Mouse (Mus musculus) brain, embryonic 14.5 days (tissue): ENCODE data around the gene Tspoap1. TPM values are rescaled to one million over a fixed set of nuclear protein-coding genes. Genes with fewer than 3 reads are reported as not detected.

Source experiments
- DNase-seq: peaks from one replicate; pipeline ENCODE4 v3.0.0-alpha.2; 2011; ENCODE audit warnings: low read depth
- CTCF ChIP-seq: fragments of 200-500 bp; IDR thresholded peaks from 2 replicates; pipeline ENCODE4 v1.5.1; 2012; ENCODE audit warnings: inconsistent platforms, mild to moderate bottlenecking, moderate library complexity, borderline replicate concordance; ENCODE audit not compliant: insufficient read depth, insufficient read length; ENCODE audit errors: extremely low read depth
- POLR2A ChIP-seq: fragments of 200-500 bp; IDR thresholded peaks from 2 replicates; pipeline ENCODE4 v1.6.1; 2012; ENCODE audit warnings: mild to moderate bottlenecking, inconsistent platforms, borderline replicate concordance; ENCODE audit not compliant: poor library complexity, insufficient read depth, insufficient read length, severe bottlenecking; ENCODE audit errors: extremely low read depth
- polyA plus RNA-seq: library from polyadenylated mRNA; depleted of rRNA; stranded (reverse); fragments of >200 nt; gene quantifications from 2 replicates; pipeline ENCODE4 v1.2.3, GENCODE M21; 2012

Tspoap1 gene
- polyA plus RNA-seq, 1 experiment, result 168 TPM

DNA sequence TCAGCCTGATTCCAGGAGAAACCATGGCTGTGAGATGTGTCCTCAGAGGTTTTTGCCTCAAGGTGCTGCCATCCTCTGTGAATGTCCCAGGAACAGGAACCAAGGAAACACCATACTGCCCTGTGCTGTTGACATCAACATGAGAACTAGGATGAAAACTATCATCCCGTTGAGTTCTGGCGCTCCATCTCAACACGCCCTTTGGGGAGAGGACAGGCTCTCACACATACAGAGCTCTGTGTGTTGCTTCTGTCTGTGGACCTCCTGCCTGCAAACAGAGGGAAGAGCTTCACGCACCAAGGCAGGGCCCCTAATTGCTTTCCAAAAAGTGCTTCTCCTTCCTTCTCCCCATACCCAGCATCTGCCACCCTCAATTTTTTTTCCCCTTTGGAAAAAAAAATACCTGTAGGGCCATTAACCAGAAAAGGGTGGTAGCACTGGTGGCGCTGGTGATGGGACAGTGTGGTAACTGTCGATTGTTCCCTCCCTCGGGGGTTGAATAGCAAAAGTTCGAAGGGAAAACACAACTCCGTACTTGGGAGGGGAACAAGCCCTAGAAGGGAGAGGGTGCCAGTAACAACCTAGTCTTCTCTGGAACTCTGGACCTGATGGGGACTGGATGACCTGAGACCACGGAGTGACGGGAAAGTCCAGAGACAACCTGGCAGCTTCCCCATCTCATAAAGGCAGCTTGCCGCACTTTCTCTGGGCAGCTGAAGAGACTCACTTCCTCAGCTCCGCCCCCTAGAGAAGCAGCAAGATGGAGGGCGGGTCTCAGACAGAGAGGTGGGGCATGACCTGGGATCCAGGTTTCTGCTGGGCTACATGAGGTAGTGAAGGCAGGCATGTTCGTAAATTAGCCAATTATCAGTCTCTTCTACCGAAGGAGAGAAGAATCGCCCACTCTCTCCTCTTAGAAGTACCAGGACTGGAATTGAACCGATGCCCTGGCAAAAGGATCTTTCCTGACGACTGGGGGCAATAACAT, 11.9 kb upstream of the Tspoap1 start:
- no peak for TF ChIP-seq POLR2A
- no peak for TF ChIP-seq CTCF
- DNase-seq, result no peak

DNA sequence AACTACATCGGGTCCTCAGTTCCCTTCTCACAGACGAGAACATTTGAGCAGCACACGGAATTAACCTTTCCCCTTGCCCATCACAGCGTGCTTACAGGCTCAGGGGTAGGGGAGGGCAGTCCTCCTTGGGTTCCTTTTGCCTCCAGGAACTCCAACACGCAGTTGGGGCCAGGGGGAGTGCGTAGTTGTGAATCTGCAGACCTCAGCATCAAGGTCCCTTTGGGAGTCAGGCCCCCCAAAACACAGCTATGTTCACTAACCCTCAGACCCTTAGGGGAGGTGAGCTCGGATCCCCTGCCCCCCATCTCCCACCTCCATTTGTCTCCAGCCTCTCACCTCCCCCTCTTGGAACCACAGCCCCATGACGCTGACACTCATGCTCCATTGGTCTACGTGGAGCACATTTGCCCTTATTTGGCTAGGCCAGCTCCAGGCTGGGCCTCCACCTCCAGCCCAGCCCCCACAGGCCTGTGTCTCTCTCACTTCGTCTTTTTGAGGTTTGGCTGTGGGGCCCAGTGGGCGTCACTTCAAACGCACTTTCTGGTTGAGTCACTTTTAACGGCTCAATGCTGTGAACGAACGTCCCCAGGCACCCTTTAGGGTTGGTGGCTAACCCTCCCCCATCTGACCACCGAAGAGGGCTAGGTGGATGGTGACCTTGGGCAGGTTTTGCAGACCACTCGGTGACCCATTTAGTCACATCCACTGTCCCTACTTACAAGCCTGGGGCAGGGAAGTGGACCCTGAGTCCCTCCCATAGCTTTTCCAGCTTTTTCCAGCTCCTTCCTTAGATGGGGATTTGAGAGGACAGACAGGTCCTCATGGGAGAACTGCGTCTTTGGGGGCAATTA, 10.9 kb upstream of the Tspoap1 start:
- TF ChIP-seq POLR2A (no peak), CTCF (no peak)
- DNase-seq, result no peak

DNA sequence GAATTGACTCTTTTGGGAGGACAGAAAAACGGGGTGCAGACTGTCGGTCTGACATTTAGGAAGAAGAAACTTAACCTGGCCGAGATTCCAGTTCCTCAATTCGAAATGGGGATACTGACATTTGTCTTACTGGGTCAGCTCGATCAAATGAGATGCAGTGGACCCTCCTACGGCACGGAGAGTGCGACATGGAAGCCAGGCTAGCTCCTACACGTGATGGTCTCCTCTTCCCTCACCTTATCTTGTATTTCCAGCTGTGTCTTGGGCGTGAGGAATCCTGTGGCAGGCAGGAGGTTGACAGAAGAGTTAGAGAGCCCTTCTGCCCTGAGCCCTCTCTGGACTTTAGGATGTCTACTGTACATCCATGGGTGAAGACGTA, 10.3 kb upstream of the Tspoap1 start:
- TF ChIP-seq POLR2A (no peak), CTCF (no peak)

DNA sequence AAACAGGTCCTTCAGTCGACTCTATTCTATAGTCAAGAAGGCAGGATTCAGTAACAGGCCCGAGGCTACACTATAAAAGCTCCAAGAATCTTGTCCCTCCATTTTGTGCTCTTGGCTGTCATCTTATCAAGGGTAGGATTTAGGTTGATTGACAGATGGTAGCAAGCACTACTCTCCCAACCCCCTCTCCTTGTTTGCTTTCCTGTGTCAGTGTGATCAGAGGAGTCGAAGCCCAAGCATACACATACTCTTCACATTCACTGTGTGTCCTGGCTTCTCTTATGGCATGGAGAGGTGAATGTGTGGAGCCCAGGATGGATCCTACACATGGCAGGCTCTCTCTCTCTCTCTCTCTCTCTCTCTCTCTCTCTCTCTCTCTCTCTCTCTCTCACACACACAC, 9.8 kb upstream of the Tspoap1 start:
- DNase-seq, result no peak
- TF ChIP-seq CTCF (no peak), POLR2A (no peak)

More for the DNA sequence above, 10.3 kb upstream of the Tspoap1 start:
- no peak for DNase-seq

DNA sequence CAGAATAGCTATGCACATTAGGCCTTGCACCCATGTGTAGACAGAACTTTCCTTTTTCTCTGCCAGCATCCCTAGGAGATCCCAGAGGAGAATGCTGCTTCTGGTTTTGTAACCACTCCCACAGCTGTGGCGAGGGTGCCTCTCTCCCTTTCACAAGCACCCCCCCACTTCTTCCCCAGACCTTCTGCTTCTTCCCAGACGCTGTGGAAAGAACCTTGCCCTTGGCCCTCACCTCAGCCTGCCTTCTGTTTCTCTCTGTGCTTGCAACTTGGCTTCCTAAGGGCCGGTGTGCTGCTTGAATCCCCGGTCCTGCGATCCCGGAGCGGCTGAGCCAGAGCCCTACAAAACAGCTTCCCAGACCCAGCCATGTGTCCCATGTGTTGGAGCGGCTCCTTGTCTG, 9.3 kb upstream of the Tspoap1 start:
- TF ChIP-seq POLR2A, result no peak
- no peak for TF ChIP-seq CTCF
- DNase-seq, result no peak

DNA sequence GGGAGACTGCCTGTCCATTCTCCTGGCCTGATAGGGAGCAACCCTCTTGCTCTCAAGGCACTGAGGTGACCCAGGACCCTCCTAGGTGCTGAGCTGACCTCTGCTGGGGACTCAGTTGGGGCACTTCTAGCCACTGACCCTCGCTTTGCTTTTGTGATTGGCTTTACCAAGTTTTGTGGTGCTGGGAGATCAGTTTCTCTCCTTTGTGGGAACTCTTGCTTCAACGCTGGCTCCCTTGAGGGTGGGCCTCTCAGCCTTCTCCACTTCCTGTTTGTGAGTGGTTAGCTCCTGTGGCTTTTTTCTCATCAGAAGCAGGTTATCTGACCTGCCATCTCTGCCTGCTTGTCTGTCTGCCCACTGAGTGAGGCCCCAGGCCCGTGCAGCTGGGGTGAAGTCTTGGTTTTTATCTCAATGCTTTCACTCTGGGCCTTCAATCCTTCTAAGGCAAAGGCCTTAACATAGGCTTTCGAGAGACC, 8.8 kb upstream of the Tspoap1 start:
- TF ChIP-seq POLR2A, result no peak
- no peak for DNase-seq

DNA sequence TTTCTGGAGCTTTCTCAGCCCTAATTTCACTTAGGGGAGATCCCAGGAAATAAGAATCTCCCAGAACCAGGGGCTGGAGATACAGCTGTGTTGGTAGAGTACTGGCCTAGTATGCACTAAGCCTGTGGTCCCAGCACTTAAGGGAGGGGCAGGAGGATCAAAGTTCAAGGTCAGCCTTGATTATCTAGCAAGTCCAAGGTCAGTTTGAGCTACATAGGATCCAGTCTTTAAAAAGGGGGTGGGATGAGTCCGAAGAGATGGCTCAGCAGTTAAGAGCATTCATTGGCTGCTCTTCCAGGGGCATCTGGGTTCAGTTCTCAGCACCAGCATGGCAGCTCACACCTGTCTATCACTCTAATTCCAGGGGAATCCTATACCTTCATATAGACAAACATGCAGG, 8.0 kb upstream of the Tspoap1 start:
- no peak for TF ChIP-seq CTCF
- TF ChIP-seq POLR2A, result no peak
- no peak for DNase-seq

DNA sequence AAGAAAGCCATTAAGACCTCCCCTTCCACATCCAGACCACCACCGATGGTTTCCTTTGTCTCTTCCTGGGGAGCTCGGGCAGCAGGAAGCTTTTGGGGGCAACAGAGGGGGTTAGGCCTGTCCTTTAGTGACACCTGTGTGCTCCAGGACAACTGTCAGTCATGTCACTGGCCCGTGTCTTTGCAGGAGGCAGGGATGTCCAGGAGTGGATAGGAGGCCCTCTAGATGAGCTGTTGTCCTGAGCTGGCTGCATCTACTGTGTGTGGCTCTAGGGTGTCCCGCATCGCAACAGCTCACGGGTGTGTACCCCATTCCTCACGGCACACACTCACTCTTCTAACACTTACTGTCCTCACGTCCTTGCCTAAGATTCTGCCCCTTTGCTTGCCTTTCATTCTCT, 7.1 kb upstream of the Tspoap1 start:
- no peak for DNase-seq
- no peak for TF ChIP-seq POLR2A
- TF ChIP-seq CTCF, result no peak

DNA sequence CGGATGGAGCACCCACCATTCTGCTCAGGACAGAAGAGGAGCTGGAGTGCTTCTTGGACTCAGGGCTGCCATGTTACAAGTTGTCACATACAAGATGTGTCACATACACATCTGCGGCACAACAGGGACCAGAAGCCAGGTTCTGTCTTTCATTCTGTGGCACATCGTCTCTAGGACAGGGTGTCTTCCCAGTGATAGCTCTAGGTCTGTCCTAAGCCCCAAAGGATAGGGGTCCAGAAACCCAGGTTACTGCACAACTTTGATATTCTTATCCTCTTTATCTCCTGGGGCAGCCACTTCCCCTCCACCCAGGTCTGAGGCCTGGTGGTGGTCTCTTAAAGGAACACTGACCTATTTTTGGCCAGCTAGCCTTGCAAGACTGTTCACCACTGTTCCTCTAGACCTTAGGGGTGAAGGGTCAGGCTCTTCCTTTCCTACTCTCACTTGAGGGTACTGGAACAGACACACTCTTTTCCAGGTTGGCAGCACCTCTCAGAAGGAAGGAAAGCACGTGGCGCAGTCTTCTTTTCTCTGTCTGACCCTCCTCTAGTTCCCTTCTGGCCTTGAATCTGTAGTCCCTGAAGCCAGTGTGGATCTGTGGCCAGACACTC, 6.3 kb upstream of the Tspoap1 start:
- no peak for DNase-seq
- TF ChIP-seq CTCF (no peak), POLR2A (no peak)

DNA sequence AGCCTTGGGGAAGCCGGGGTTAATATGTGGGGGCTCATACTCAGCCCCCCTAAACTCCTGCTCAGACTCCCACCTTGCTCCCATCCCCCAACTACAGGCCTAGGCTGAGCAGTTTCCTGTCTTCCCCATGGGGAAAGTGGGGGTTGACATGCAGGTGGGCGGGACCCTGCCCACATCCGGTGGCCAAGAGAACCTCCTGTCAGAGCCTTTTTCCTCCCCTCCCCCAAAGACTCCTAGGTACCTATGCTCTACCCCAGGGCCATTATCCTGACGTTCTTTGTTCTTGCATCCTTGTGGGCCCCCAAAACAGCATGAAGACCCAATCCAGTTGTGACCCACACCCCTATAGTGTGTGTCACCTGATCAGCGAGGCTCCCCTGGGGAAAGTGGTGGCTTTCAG, 5.7 kb upstream of the Tspoap1 start:
- no peak for TF ChIP-seq CTCF
- DNase-seq, result no peak

DNA sequence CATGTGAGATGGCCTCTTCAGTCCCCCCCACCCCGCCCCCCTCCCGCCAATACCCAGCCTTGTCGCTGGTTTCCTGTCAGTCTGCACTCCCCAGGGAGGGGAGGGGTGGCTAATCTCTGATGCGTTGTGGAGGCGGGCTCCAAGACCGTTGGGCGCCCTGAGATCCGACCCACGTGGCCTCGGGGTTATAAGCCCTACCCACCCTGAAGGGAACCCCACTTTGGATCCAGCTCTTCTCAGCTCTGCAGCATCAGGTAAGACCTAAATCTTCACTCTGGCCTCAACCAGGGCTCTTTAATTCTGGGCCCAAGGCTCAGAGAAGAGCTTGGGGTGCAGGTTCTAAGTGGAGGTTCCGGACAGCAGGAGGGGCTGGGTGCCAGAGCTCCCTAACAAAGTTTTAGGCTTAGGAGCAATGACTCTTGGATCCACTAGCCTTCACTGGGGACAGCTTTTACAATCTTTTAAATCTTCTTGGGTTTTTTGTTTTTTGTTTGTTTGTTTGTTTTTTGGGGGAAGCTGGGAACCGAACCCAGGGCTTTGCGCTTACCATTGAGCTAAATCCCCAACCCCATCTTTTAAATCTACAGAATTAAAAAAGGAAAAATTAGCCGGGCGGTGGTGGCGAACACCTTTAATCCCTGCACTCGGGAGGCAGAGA, 4.9 kb upstream of the Tspoap1 start:
- no peak for DNase-seq
- TF ChIP-seq CTCF, result no peak
- TF ChIP-seq POLR2A, result no peak

DNA sequence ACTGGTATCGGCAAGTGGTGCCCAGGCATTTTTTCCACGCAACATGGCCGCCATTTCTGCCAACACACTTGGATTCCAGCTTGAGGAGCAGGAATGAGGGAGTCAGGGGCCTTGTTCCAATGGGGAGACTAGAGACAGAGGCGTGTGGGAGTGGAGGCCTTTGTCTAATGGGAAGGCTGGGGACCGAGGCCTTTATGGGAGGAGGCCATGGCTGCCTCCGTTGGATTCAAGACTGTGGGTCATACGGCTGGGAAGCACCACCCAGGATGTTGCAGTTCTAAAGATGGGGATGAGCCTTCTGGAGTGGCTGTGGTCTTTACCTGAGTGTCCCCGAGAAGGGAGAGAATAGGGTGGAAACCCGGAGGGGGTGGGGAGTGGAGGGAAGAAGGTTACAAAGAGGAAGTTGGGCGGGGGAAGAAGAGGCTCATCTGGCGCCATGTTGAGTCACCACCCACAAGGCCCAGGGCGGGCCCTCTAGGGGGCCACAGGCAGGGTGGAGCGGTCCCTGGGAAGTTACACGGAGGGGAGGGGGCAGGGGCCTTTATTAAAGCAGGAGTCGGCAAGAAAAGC, 4.0 kb upstream of the Tspoap1 start:
- no peak for DNase-seq
- TF ChIP-seq CTCF, result no peak
- TF ChIP-seq POLR2A, result no peak
